Mouse (Mus musculus) testis, adult 2 months (tissue): ENCODE results near the gene Dlg5.

ENCODE experiments used
- CTCF ChIP-seq: fragments of 200-500 bp; IDR thresholded peaks from 2 replicates; pipeline ENCODE4 v1.5.1; 2012; ENCODE audit warnings: low read depth, mild to moderate bottlenecking, inconsistent platforms, low read length, moderate library complexity; ENCODE audit not compliant: control insufficient read depth, insufficient read depth, insufficient replicate concordance
- POLR2A ChIP-seq: fragments of 200-500 bp; IDR thresholded peaks from 2 replicates; pipeline ENCODE4 v1.6.1; 2012; ENCODE audit warnings: low read depth, mild to moderate bottlenecking, inconsistent platforms, low read length, moderate library complexity; ENCODE audit not compliant: control insufficient read depth

- TF ChIP-seq POLR2A = no peak
- TF ChIP-seq CTCF = no peak
Observed at GRCm38 (mm10) chr14:24094656-24095055, 151.1 kb downstream of the Dlg5 start.
